Mouse (Mus musculus): Measurements from ENCODE around the gene Tvp23b. TPM values are rescaled to one million over a fixed set of nuclear protein-coding genes. Genes with fewer than 3 reads are reported as not detected.

The Tvp23b gene
- polyA plus RNA-seq, 1 experiment from 2014 or later, result 49.3 TPM

Other genes with a start within 250 kb of the Tvp23b start
- gene Lrrc75a, start 230.9 kb upstream of the Tvp23b start, polyA plus RNA-seq (2014; fragmentation: Nextera tagmentation; extraction: Ambion mirVana), result 19.4 and 21.2 TPM in 2 replicates
- gene Mmgt2, start 230.8 kb upstream of the Tvp23b start, polyA plus RNA-seq (2014; fragmentation: Nextera tagmentation; extraction: Ambion mirVana), result 55.9 and 56.7 TPM in 2 replicates
- gene Zfp287, start 147.6 kb upstream of the Tvp23b start, polyA plus RNA-seq (2014; fragmentation: Nextera tagmentation; extraction: Ambion mirVana), result 4.8 and 5.4 TPM in 2 replicates
- gene Gm10428, start 126.4 kb upstream of the Tvp23b start, polyA plus RNA-seq (2014; fragmentation: Nextera tagmentation; extraction: Ambion mirVana), result not detected in 2 replicates
- 8.4 and 13.9 TPM in 2 replicates for gene Zfp286, start 90.0 kb upstream of the Tvp23b start, polyA plus RNA-seq (2014; fragmentation: Nextera tagmentation; extraction: Ambion mirVana)
- 4.0 and 5.4 TPM in 2 replicates for gene Trim16, start 59.2 kb upstream of the Tvp23b start, polyA plus RNA-seq (2014; fragmentation: Nextera tagmentation; extraction: Ambion mirVana)
- 0.11 and 0.14 TPM in 2 replicates for gene Fbxw10, start 32.4 kb upstream of the Tvp23b start, polyA plus RNA-seq (2014; fragmentation: Nextera tagmentation; extraction: Ambion mirVana)
- not detected in 2 replicates for gene Cdrt4, start 71.7 kb downstream of the Tvp23b start, polyA plus RNA-seq (2014; fragmentation: Nextera tagmentation; extraction: Ambion mirVana)
- gene Tekt3, start 182.2 kb downstream of the Tvp23b start, polyA plus RNA-seq (2014; fragmentation: Nextera tagmentation; extraction: Ambion mirVana), result not detected in 2 replicates
- 88.7 and 95.6 TPM in 2 replicates for gene Pmp22, start 249.5 kb downstream of the Tvp23b start, polyA plus RNA-seq (2014; fragmentation: Nextera tagmentation; extraction: Ambion mirVana)

Data from heart, embryonic 14.5 days (tissue).